10 mouse cellular contexts compared by ENCODE assay signal in the genomic region with DNA sequence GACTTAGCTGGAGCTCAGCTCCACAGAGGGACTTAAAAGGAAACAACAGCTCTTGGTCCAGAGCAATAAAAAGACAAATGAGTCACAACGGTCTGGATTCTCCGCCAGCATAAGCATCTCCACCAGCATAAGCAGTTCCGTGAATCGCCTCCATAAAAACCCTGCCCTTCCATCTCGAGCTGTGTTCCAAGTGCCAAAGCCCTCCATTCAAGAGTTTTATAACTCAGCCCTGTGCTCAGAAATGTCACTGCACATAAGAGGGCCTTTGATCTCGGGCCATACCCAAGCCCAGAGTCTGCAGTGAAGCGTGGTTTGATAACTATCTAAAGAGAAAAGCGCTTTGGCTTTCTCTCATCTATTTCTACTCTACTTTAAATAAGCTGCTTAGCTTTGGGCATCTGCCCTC.
A peak's percentile ranks its signal among the peaks of the same experiment; 100 is the strongest.
DNase-seq lines count a peak whose midpoint lies in the region; ATAC-seq lines count a peak whose summit lies in the region.
"Had no signal": no experiment of that assay in that cellular context is flagged by ENCODE, and none has a peak within 500 bp of the region (broad histone marks: within the 10 kb centered on the region; RNA-seq: fewer than 3 reads in every experiment).

No protein-coding gene starts in this region.

- no peaks in the 10 kb centered on the region for H3K36me3 ChIP-seq in lung, embryonic 15.5 days
- H3K36me3 ChIP-seq: embryonic facial prominence, embryonic 12.5 days had no signal

- H3K4me1 ChIP-seq in lung, embryonic 15.5 days = 0 out of 2 replicates have a peak, but pooled peaks cover 5% of the 10 kb centered on the region
- H3K4me1 ChIP-seq: embryonic facial prominence, embryonic 12.5 days had no signal

- H3K9ac ChIP-seq in lung, embryonic 15.5 days = no peak overlapping the region
- H3K9ac ChIP-seq: embryonic facial prominence, embryonic 12.5 days had no signal

- H3K4me3 ChIP-seq in lung, embryonic 15.5 days = no peak overlapping the region
- H3K4me3 ChIP-seq: embryonic facial prominence, embryonic 12.5 days; left cerebral cortex, adult 2 months had no signal

- H3K27ac ChIP-seq in lung, embryonic 15.5 days = peak overlapping the region; percentile 51
- H3K27ac ChIP-seq: embryonic facial prominence, embryonic 12.5 days; left cerebral cortex, adult 2 months had no signal

- intact Hi-C loops in left cerebral cortex, postnatal 36 days (cut with DNase I) = no loop called here

- ATAC-seq in lung, embryonic 15.5 days (ENCODE audit: borderline replicate concordance, extremely low read depth, low FRiP score, low TSS enrichment) = no peak; the same call in 1 of the 2 replicates

- peak; percentile 12 for DNase-seq in adrenal gland, postnatal 10 days
- DNase-seq in adrenal gland, adult 8-10 months = no peak
- peak; percentile 11 to 14 for DNase-seq in left cerebral cortex, postnatal 36 days (ENCODE audit: low spot score in 2 of 2)
- DNase-seq in left cerebral cortex, adult 8-10 months (ENCODE audit: low spot score in 2 of 2) = no peak
- DNase-seq in telencephalon, adult 2 months (ENCODE audit: low read depth, low spot score) = peak; percentile 49
- DNase-seq in frontal cortex, postnatal 14 days (ENCODE audit: low spot score in 2 of 2) = no peak
- DNase-seq in cerebellum, adult 11 months = no peak

- no peaks in the 10 kb centered on the region for H3K27me3 ChIP-seq in lung, embryonic 15.5 days
- H3K27me3 ChIP-seq: embryonic facial prominence, embryonic 12.5 days had no signal

- no peak overlapping the region for H3K4me2 ChIP-seq in lung, embryonic 15.5 days
- H3K4me2 ChIP-seq: embryonic facial prominence, embryonic 12.5 days had no signal

- H3K9me3 ChIP-seq in lung, embryonic 15.5 days = no peaks in the 10 kb centered on the region
- H3K9me3 ChIP-seq: embryonic facial prominence, embryonic 12.5 days had no signal

- WGBS in lung, embryonic 15.5 days = 41% methylated on average over 8 of the region's 8 CpGs

Comparison
In these comparisons a context has a peak if more than half of its experiments do, and no peak if none do; other contexts are left out.
1. DNase-seq: peak in adrenal gland, postnatal 10 days (single experiment), left cerebral cortex, postnatal 36 days (2 of 2) and telencephalon, adult 2 months (single experiment); none in adrenal gland, adult 8-10 months (single experiment), left cerebral cortex, adult 8-10 months (0 of 2), frontal cortex, postnatal 14 days (0 of 2) and cerebellum, adult 11 months (single experiment).